ENCODE assay signal across 17 mouse cellular contexts in the genomic region with DNA sequence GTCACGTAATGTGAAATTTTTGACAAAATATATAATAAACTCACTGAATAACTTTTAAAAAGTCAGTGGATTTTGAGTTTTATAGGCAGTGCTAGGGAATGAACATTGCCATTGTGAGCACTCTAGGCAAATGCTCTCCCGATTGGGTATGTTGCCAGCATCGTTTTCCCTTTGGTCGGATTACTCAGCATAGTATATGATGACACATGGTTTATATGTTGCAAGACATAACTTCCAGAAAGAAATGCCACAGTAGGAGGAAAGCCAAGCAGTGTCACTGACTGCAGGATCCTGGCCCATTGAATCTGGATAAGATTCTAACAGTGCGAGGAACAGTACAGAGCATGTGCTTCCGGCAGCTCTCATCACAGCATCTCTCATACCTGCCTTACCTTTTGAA. TPM values are rescaled to one million over a fixed set of nuclear protein-coding genes. Genes with fewer than 3 reads are reported as not detected.
DNase-seq lines count a peak whose midpoint lies in the region.
"Had no signal": no experiment of that assay in that cellular context is flagged by ENCODE, and none has a peak within 500 bp of the region (broad histone marks: within the 10 kb centered on the region; RNA-seq: fewer than 3 reads in every experiment).

No protein-coding gene starts in this region.

- peak; percentile 20 for DNase-seq in adrenal gland, postnatal 10 days
- no peak for DNase-seq in adrenal gland, postnatal 36 days
- peak; percentile 0 for DNase-seq in urinary bladder, postnatal 25 days (ENCODE audit: low spot score)
- no peak for DNase-seq in urinary bladder, adult 2 months (ENCODE audit: low spot score)
- DNase-seq in adipocyte (ENCODE audit: low spot score) = peak; percentile 96
- no peak for DNase-seq in lung, postnatal 10 days
- DNase-seq in cerebellum, adult 18-20 months = no peak
- DNase-seq: adrenal gland, adult 2 months; cerebellum, adult 11-12 months; cerebellum, adult 9-10 months; cerebellum, postnatal 14 days; gastrocnemius, postnatal 10 days; gastrocnemius, postnatal 36 days; heart, adult 2 months; heart, postnatal 36 days had no signal

RNA-seq across cellular contexts. Expression of a gene that starts 23.5 kb away (rescaled TPM):
- total RNA-seq in adrenal gland, postnatal 10 days (2021) = 1 to 10 TPM in 1 of 2 experiments, under 1 TPM in 1; 0.55 to 1.4 TPM
- total RNA-seq in adrenal gland, postnatal 36 days (2021) = under 1 TPM; 0.66 to 0.72 TPM
- 15.0 and 16.1 TPM in 2 replicates for polyA plus RNA-seq in urinary bladder, adult 2 months (2012; rRNA removed)
- total RNA-seq: gastrocnemius, postnatal 36 days had no signal
- polyA plus RNA-seq: brain, embryonic 14.5 days; Patski had no signal

Comparison
In these comparisons a context has a peak if more than half of its experiments do, and no peak if none do; other contexts are left out.
1. DNase-seq: peak in adrenal gland, postnatal 10 days (single experiment), urinary bladder, postnatal 25 days (single experiment) and adipocyte (single experiment); none in adrenal gland, postnatal 36 days (0 of 2), urinary bladder, adult 2 months (single experiment), lung, postnatal 10 days (single experiment) and cerebellum, adult 18-20 months (0 of 2).